9 mouse cellular contexts compared by ENCODE assay signal in the genomic region with DNA sequence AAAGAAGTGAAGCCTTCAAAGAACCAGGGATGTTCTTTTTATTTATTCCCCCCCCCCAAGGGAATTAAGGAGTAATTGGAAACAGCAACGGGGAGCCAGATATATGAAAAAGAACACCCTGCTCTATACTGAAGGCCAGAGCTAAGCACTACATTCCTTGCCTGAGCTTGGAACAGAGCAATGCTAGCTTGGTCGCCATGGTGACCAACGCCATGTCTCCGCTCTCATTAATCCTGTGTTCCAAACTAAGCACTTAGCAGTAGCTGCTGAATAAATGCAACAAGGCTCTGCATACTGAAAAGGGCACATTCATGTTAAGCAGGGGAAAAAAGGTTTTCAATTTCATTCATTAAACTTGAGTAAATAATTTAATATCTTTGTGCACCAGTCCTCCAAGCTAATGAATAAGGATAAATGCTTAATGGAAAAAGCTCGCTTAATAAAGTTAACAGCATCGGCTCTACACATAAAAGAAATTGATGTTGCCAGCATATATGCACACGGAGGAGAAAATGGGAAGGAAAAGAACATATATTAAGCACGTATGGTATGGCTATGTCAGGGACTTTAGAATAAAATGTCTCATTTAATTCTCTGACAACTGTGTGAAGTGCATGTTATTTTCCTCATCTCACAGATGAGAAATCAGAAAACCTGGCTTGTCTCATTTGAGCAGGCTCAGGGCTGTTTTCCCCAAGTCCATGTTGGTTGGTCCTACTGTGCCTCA. TPM values are rescaled to one million over a fixed set of nuclear protein-coding genes. Genes with fewer than 3 reads are reported as not detected.
DNase-seq lines count a peak whose midpoint lies in the region; ATAC-seq lines count a peak whose summit lies in the region.
"Had no signal": no experiment of that assay in that cellular context is flagged by ENCODE, and none has a peak within 500 bp of the region (broad histone marks: within the 10 kb centered on the region; RNA-seq: fewer than 3 reads in every experiment).

No protein-coding gene starts in this region.

- 59% methylated on average over 8 of the region's 8 CpGs for WGBS in kidney, embryonic 15.5 days
- WGBS in neural tube, embryonic 13.5 days = 28% methylated on average over 8 of the region's 8 CpGs

- no peaks in the 10 kb centered on the region for H3K36me3 ChIP-seq in kidney, embryonic 15.5 days
- H3K36me3 ChIP-seq in neural tube, embryonic 13.5 days = no peaks in the 10 kb centered on the region

- H3K27me3 ChIP-seq in kidney, embryonic 15.5 days = no peaks in the 10 kb centered on the region
- H3K27me3 ChIP-seq in neural tube, embryonic 13.5 days = no peaks in the 10 kb centered on the region

- H3K27ac ChIP-seq in kidney, embryonic 15.5 days = no peak overlapping the region
- peak overlapping the region; percentile 76 for H3K27ac ChIP-seq in neural tube, embryonic 13.5 days (replicated peaks)

- no peaks in the 10 kb centered on the region for H3K9me3 ChIP-seq in kidney, embryonic 15.5 days (replicated peaks)
- H3K9me3 ChIP-seq in neural tube, embryonic 13.5 days = no peaks in the 10 kb centered on the region

- no peak overlapping the region for H3K4me2 ChIP-seq in kidney, embryonic 15.5 days
- H3K4me2 ChIP-seq in neural tube, embryonic 13.5 days = peak overlapping the region; percentile 14; the same call in 1 of the 2 replicates

- no peak overlapping the region for H3K4me3 ChIP-seq in kidney, embryonic 15.5 days (replicated peaks)
- no peak overlapping the region for H3K4me3 ChIP-seq in neural tube, embryonic 13.5 days

- no peaks in the 10 kb centered on the region for H3K4me1 ChIP-seq in kidney, embryonic 15.5 days
- H3K4me1 ChIP-seq in neural tube, embryonic 13.5 days (replicated peaks) = peaks cover 26% of the 10 kb centered on the region

- no peak overlapping the region for H3K9ac ChIP-seq in kidney, embryonic 15.5 days
- H3K9ac ChIP-seq in neural tube, embryonic 13.5 days = no peak overlapping the region

- DNase-seq in kidney, adult 11 months = no peak
- DNase-seq in embryo, embryonic 11.5 days (ENCODE audit: low read depth, low spot score) = peak; percentile 44
- peak; percentile 52 to 83 for DNase-seq in layer of hippocampus, adult 18-20 months (ENCODE audit: low spot score in 2 of 2)
- DNase-seq in cerebellum, postnatal 14 days = no peak
- DNase-seq in Muller cell, postnatal 12 days (ENCODE audit: inconsistent ontology term) = no peak
- DNase-seq in urinary bladder, postnatal 10 days (ENCODE audit: low spot score) = no peak
- DNase-seq: cerebellum, postnatal 25 days had no signal

- ATAC-seq in kidney, embryonic 15.5 days (replicated peaks; ENCODE audit: low FRiP score) = 0 out of 2 replicates have a peak, but pooled peaks have one; percentile 52
- ATAC-seq in neural tube, embryonic 13.5 days (ENCODE audit: low read depth) = peak; percentile 95

RNA-seq across cellular contexts. Expression of gene Asb4, which starts 25.4 kb away (rescaled TPM):
- 25.4 and 27.6 TPM in 2 replicates for polyA plus RNA-seq in kidney, embryonic 15.5 days (2015; fragmentation: Nextera tagmentation; extraction: Ambion mirVana)
- under 1 TPM; 0.27 to 0.76 TPM for total RNA-seq in layer of hippocampus, adult 18-20 months (2021)
- 10.4 and 13.8 TPM in 2 replicates for polyA plus RNA-seq in neural tube, embryonic 13.5 days (2015; fragmentation: Nextera tagmentation; extraction: Ambion mirVana)

Comparison
In these comparisons a context has a peak if more than half of its experiments do, and no peak if none do; other contexts are left out.
1. DNase-seq: peak in embryo, embryonic 11.5 days (single experiment) and layer of hippocampus, adult 18-20 months (2 of 2); none in kidney, adult 11 months (single experiment), cerebellum, postnatal 14 days (0 of 2), Muller cell, postnatal 12 days (single experiment) and urinary bladder, postnatal 10 days (single experiment).